Mouse (Mus musculus) kidney, embryonic 14.5 days (tissue): ENCODE measurements at regions not wholly inside any gene's neighbourhood (a gene's known extent, or its start where the extent isn't known, plus 50 kb on each side); places are given as distances from the start of the nearest gene placed in this dataset.
"Not testable (repeated sequence)": the region's sequence is repeated elsewhere in the genome, so short reads cannot be mapped to it uniquely, and the experiment has no call there.

ENCODE experiments used
- ATAC-seq: fragments of 200-750 bp; cut with Nextera tagmentation; 2 replicates; pipeline ENCODE4 v1.8.0; 2017; ENCODE audit warnings: moderate number of reproducible peaks, mild to moderate bottlenecking, moderate TSS enrichment, moderate library complexity; ENCODE audit not compliant: low FRiP score, low TSS enrichment
- H3K27ac ChIP-seq: fragments of 300-500 bp; sonication (generic); 2 replicates; pipeline ENCODE4 v1.5.1; 2014; ENCODE audit warnings: low read depth, mild to moderate bottlenecking, low read length, moderate library complexity, mixed read lengths
- H3K27me3 ChIP-seq: fragments of 300-500 bp; sonication (generic); 2 replicates; pipeline ENCODE4 v1.6.1; 2014; ENCODE audit warnings: mild to moderate bottlenecking, low read length; ENCODE audit not compliant: control insufficient read depth, insufficient read depth
- H3K36me3 ChIP-seq: fragments of 300-500 bp; sonication (generic); 2 replicates; pipeline ENCODE4 v1.6.1; 2014; ENCODE audit warnings: low read length, mixed read lengths; ENCODE audit not compliant: control insufficient read depth, insufficient read depth
- H3K4me1 ChIP-seq: fragments of 300-500 bp; sonication (generic); 2 replicates; pipeline ENCODE4 v1.6.1; 2014; ENCODE audit warnings: low read length, mixed read lengths; ENCODE audit not compliant: control insufficient read depth, insufficient read depth
- H3K4me2 ChIP-seq: fragments of 300-500 bp; sonication (generic); replicated peaks from 2 replicates; pipeline ENCODE4 v1.6.1; 2014; ENCODE audit warnings: low read depth, mild to moderate bottlenecking, low read length
- H3K4me3 ChIP-seq: fragments of 300-500 bp; sonication (generic); 2 replicates; pipeline ENCODE4 v1.5.1; 2014; ENCODE audit warnings: mild to moderate bottlenecking, low read length
- H3K9ac ChIP-seq: fragments of 300-500 bp; sonication (generic); 2 replicates; pipeline ENCODE4 v1.6.1; 2014; ENCODE audit warnings: low read depth, mild to moderate bottlenecking, low read length, moderate library complexity
- H3K9me3 ChIP-seq: fragments of 300-500 bp; sonication (generic); 2 replicates; pipeline ENCODE4 v1.6.1; 2016; ENCODE audit warnings: low read length; ENCODE audit not compliant: control insufficient read depth
- WGBS: fragments of 180-500 bp; shearing (Covaris S2); extraction: QIAGEN DNeasy Blood & Tissue Kit; methylation state at CpG from one replicate; pipeline ENCODE4 v1.1.7; 2014; 5-methylcytosine and 5-hydroxymethylcytosine counted together

DNA sequence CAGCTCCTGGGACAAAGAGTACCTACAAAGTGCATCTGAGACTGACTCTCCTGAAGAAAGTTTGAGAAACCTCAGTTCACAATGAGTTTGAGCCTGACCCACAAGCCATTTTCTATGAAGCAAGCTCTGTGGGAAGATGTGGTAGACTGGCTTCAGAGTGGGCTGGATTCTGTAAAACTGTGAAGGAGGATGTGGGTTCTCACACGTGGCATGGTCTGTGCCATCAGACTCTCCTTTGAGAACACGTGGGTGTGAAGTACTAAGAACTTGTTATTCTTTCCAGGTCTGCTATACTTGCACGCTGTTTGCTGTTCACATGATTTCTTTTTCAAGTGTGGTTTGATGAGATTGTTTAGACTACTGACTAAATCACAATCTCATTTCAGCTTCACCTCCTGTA lies 393.6 kb upstream of the Stxbp6 start:
- no peak overlapping the region for H3K4me3 ChIP-seq
- no peak overlapping the region for H3K27ac ChIP-seq
- no peaks in the 10 kb centered on the region for H3K27me3 ChIP-seq
- 66% methylated on average over 3 of the region's 3 CpGs for WGBS
- no peak overlapping the region for H3K4me2 ChIP-seq
- H3K9ac ChIP-seq = no peak overlapping the region
- no peak for ATAC-seq
- no peaks in the 10 kb centered on the region for H3K9me3 ChIP-seq
- H3K36me3 ChIP-seq = no peaks in the 10 kb centered on the region
- no peaks in the 10 kb centered on the region for H3K4me1 ChIP-seq

DNA sequence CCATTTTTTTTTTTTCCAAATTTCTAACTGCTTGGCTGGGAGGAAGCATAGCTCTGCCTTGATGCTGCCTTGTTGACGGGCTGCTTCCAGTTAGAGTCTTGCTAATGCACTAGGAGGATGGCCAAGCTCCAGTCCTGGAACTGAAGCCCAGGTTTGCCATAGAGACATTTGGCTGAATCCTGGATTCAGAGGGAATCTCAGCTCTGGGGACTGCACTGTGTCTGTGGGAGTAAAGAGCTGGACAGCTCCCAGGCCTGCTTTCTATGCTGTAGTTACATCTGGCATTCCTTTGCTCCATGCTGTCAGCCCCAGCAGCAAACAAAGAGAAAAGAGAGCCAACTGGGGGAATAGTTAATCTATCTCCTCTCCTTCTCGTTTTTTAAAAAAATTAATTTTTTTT lies 392.5 kb upstream of the Stxbp6 start:
- no peak overlapping the region for H3K4me2 ChIP-seq
- H3K27me3 ChIP-seq = no peaks in the 10 kb centered on the region
- H3K36me3 ChIP-seq = no peaks in the 10 kb centered on the region
- no peaks in the 10 kb centered on the region for H3K4me1 ChIP-seq
- ATAC-seq = peak; percentile 79; the same call in 1 of the 2 replicates
- no peak overlapping the region for H3K9ac ChIP-seq
- H3K4me3 ChIP-seq = no peak overlapping the region
- H3K9me3 ChIP-seq = no peaks in the 10 kb centered on the region
- 43% methylated on average over 2 of the region's 2 CpGs for WGBS
- H3K27ac ChIP-seq = no peak overlapping the region

DNA sequence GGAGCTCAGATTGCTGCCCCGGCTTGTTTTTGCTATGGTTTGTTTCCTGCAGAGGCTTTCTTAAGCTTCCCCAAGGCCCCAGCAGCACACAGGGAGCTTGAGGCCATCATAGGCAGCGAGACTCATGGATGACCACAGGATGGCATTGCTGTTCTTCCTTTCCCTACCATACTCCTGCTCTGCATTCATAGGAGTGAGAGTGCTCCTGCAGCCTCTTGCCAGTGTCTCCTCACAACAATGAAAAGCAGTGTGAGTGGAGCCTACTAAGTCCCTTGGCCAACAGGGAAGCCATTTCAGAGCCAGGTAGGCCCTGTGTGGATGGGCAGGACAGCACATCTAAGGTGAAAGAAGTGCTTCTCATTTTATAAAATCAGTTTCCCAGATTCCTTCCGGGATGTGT lies 391.6 kb upstream of the Stxbp6 start:
- Histone ChIP-seq H3K4me1 (no peaks in the 10 kb centered on the region), H3K4me2 (no peak overlapping the region), H3K36me3 (no peaks in the 10 kb centered on the region), H3K27ac (no peak overlapping the region), H3K9me3 (no peaks in the 10 kb centered on the region), H3K9ac (no peak overlapping the region), H3K27me3 (no peaks in the 10 kb centered on the region), H3K4me3 (no peak overlapping the region)
- 67% methylated on average over 3 of the region's 3 CpGs for WGBS
- peak; percentile 46; the same call in 1 of the 2 replicates for ATAC-seq

DNA sequence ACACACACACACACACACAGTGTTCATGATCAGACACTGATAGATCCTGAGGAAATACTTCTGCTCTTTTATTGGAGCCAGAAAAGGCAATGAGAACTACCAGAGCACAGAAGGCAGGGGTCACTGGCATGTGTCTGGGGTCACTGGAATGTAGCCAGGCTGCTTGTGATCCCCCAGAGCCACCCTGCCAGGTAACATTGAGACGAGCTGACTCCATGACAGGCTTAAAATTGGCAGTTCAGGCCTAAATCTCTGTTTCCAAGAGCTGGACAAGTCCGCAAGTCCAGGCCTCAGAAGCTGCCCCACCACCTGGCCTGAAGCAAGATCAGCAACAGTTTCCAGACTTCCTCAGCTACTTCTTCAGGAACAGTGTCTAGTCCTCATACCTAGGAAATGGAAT lies 390.4 kb upstream of the Stxbp6 start:
- Histone ChIP-seq H3K27ac (no peak overlapping the region), H3K36me3 (no peaks in the 10 kb centered on the region), H3K4me1 (no peaks in the 10 kb centered on the region), H3K4me3 (no peak overlapping the region), H3K9ac (no peak overlapping the region), H3K4me2 (no peak overlapping the region), H3K9me3 (no peaks in the 10 kb centered on the region), H3K27me3 (no peaks in the 10 kb centered on the region)
- no peak for ATAC-seq
- WGBS = 71% methylated on average over 2 of the region's 2 CpGs

DNA sequence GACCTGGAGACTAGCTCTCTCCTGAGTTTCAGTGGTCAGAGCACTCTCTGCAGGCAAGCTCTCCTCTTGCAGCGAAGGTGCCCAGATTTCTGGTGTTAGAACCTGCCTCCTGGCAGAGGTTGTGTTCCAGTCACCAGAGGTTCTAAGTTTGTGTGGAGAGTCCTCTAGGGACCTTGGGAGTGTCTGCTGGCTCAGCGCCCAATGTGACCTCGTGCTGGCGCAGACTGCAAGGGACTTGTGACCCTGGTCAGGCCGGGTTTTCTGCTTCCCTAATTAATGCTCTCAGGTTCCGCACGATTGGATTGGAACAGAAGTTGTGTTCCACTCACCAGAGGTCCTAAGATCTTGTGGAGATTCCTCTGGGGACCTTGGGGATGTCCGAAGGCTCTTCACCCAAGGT lies 384.2 kb upstream of the Stxbp6 start:
- not testable (repeated sequence) for ATAC-seq, H3K36me3 ChIP-seq, H3K27ac ChIP-seq, H3K4me1 ChIP-seq, H3K9me3 ChIP-seq, H3K4me3 ChIP-seq, H3K4me2 ChIP-seq, H3K27me3 ChIP-seq, H3K9ac ChIP-seq
- 68% methylated on average over 8 of the region's 8 CpGs for WGBS

DNA sequence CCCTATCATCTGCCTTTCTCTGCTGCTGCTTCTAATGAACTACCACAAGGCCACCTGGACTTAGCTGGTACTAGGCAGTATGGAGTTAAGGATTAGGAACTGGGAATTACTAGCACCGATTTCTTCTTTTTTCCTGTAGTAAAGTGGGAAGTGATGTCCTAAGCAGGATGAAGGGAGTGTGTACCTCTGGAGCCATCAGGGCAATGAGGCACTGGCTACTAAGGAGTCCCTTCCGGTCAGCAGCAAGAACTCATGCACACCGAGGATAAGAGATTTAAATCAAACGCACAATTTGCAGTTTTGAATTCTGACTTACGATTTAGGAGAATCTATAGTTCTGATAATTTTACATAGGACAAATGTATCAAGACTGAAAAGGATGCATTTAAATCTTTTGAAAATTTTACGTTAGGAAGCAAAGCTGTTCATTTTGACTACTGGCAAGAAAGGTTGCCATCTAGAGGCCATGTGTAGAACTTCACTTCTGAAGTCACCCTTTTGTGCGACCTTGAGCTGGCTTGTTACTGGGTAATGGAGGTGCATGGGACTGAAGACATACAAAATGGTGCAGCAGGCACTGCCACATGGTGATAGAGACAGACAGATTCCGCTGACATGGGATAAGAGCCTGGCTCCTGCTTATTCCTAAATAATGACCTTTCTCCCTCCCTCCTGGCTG lies 369.1 kb upstream of the Stxbp6 start:
- WGBS = 49% methylated on average over 8 of the region's 8 CpGs
- no peak overlapping the region for H3K27ac ChIP-seq
- H3K9me3 ChIP-seq = no peaks in the 10 kb centered on the region
- ATAC-seq = peak; percentile 76; the same call in 1 of the 2 replicates
- no peak overlapping the region for H3K4me2 ChIP-seq
- no peaks in the 10 kb centered on the region for H3K27me3 ChIP-seq
- H3K9ac ChIP-seq = no peak overlapping the region
- no peaks in the 10 kb centered on the region for H3K36me3 ChIP-seq
- 0 out of 2 replicates have a peak, but pooled peaks cover 5% of the 10 kb centered on the region for H3K4me1 ChIP-seq
- no peak overlapping the region for H3K4me3 ChIP-seq

DNA sequence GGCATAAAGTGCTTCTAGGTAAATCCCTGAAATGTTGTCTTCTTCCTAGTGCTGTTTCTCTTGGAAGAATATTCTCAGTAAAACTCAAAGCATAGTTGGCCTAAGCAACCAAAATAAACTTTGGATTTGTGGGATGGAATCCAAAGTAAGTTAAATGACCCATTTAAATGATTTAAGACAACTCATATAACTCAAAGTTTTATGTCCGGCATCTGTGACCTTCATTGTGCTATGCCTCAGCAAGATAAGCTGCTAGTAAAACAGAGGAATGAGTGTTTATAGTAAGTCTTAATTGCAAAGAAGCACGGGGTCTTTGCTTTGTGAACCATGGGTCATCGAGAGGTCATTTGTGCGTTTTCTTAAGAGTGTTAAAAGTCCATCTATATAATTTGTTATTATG lies 368.0 kb upstream of the Stxbp6 start:
- H3K4me2 ChIP-seq = no peak overlapping the region
- 0 out of 2 replicates have a peak, but pooled peaks cover 5% of the 10 kb centered on the region for H3K4me1 ChIP-seq
- H3K9ac ChIP-seq = no peak overlapping the region
- WGBS = 12% methylated on average over 4 of the region's 4 CpGs
- no peaks in the 10 kb centered on the region for H3K36me3 ChIP-seq
- ATAC-seq = peak; percentile 90
- H3K4me3 ChIP-seq = no peak overlapping the region
- no peak overlapping the region for H3K27ac ChIP-seq
- H3K9me3 ChIP-seq = no peaks in the 10 kb centered on the region
- H3K27me3 ChIP-seq = no peaks in the 10 kb centered on the region

DNA sequence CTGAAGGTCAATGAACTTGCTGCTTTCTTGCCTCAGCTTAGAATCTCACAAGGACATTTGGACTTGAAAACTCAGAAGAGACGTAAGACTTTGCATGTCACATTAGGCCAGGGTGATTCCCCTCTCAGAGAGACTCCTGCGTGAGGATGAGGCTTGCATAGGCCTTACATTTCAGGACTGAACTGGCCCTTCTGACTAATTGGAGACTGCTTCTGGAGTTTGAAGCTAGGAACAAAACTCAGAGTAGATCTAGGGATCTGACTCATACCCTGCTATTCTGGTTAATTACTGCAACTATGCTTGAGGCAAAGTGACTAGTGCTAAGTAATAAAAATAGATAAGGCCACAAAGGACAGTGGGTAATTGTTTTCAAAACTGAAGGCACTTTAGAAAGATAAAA lies 365.2 kb upstream of the Stxbp6 start:
- Histone ChIP-seq H3K9me3 (no peaks in the 10 kb centered on the region), H3K27me3 (no peaks in the 10 kb centered on the region), H3K9ac (no peak overlapping the region), H3K27ac (no peak overlapping the region), H3K4me2 (no peak overlapping the region), H3K4me1 (0 out of 2 replicates have a peak, but pooled peaks cover 5% of the 10 kb centered on the region), H3K36me3 (no peaks in the 10 kb centered on the region), H3K4me3 (no peak overlapping the region)
- ATAC-seq = no peak
- 91% methylated on average over 2 of the region's 2 CpGs for WGBS

DNA sequence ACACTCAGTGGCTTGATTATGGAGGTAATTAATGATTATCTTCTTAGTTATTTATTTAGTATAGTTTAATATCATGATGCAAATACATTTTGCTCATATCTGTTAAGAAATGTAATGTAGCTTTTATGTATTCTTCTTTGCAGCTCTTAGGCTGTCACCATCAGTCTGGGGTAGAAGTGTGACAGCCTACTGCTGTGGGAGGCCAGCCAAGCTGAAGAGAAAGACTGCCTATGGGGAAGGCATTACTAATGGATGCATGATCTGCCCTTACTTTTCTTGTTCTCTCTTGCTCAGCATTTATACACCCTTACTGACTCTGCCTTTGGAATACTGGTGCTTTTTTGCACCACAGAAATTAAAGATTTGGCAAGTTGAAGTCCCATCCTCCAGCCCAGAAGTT lies 362.8 kb upstream of the Stxbp6 start:
- no peaks in the 10 kb centered on the region for H3K27me3 ChIP-seq
- H3K36me3 ChIP-seq = no peaks in the 10 kb centered on the region
- no peak overlapping the region for H3K4me2 ChIP-seq
- H3K9me3 ChIP-seq = no peaks in the 10 kb centered on the region
- ATAC-seq = no peak
- no peak overlapping the region for H3K4me3 ChIP-seq
- no peak overlapping the region for H3K27ac ChIP-seq
- H3K4me1 ChIP-seq = 0 out of 2 replicates have a peak, but pooled peaks cover 5% of the 10 kb centered on the region
- H3K9ac ChIP-seq = no peak overlapping the region
